Mouse (Mus musculus): ENCODE results near the gene Serpinb6a.

DNA sequence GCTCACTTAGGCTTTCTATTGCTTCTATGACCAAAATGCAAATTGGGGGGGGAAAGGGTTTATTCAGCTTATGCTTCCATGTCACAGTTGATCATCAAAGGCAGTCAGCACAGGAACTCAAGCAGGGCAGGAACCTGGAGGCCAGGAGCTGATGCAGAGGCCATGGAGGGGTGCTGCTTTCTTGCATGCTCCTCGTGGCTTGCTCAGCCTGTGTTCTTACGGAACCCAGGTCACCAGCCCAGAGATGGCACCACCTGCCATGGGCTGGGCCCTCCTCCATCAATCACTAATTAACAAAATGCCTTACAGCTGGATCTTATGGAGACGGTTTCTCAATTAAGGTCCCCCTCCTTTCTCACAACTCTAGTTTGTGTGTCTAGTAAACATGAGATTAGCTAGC lies 37.5 kb upstream of the Serpinb6a start:
- no peak for TF ChIP-seq POU5F1 (IDR thresholded peaks at IDR 0.05; ENCODE audit: borderline replicate concordance, low read length)
- TF ChIP-seq CTCF (conservative IDR thresholded peaks at IDR 0.05; ENCODE audit: low read length) = no peak
- no peak for TF ChIP-seq NANOG (IDR thresholded peaks at IDR 0.05; ENCODE audit: borderline replicate concordance, low read length)
